Mouse (Mus musculus): ENCODE results near the gene Tgtp2. TPM values are rescaled to one million over a fixed set of nuclear protein-coding genes. Genes with fewer than 3 reads are reported as not detected.

The Tgtp2 gene
- total and polyA plus RNA-seq, 2 experiments from 2014 or later: not detected

DNA sequence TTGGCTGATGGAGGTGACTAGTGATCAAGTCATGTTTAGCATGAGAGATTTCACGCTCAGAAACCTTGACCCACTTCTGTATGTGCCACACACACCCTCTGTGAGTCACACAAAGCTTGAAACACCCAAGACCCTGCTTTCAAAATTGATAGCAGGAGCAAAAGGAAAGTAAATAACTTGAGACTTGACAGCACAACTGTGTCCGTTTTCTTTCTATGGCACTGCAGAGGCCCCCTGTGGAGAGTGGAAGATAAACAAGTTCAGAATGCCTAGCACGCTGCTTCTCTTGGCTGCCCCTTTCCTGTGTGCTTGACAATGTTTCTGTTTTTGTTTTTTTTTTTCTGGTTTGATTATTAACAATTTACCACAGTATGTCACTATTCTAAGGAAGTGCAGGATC, 20.9 kb upstream of the Tgtp2 start:
- TF ChIP-seq CTCF (IDR thresholded peaks at IDR 0.05; ENCODE audit: low read depth): no peak

DNA sequence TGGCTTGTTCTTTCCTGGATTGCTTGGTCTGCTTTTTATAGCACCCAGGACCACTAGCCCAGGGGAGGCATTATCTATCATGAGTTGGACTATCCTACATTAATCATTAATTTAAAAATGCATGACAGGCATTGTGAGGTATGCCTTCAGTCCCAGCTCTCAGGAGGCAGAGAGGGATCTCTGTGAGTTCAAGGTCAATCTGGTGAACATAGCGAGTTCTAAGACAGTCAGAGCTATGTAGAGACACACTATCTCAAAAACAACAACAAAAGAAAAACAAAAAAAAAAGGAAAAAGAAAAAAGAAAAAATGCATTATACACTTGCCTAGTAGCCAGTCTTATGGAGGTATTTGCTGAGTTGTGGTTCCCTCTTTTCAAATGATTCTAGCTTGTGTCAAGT, 20.4 kb upstream of the Tgtp2 start:
- H3K9me3 ChIP-seq (ENCODE audit: low read length): no peaks in the 10 kb centered on the region
- no peak overlapping the region for H3K27ac ChIP-seq (ENCODE audit: low read depth, low read length)
- 83% methylated on average over 1 of the region's 1 CpGs for WGBS
- H3K4me2 ChIP-seq (ENCODE audit: low read depth): no peak overlapping the region
- no peak for TF ChIP-seq CTCF (IDR thresholded peaks at IDR 0.05; ENCODE audit: low read depth)
- no peak overlapping the region for H3K9ac ChIP-seq
- no peak for DNase-seq
- no peak overlapping the region for H3K4me3 ChIP-seq (ENCODE audit: low read depth, low read length)
- no peaks in the 10 kb centered on the region for H3K27me3 ChIP-seq (ENCODE audit: insufficient read depth, low read length)
- no peaks in the 10 kb centered on the region for H3K4me1 ChIP-seq (ENCODE audit: insufficient read depth)
- no peak for ATAC-seq
- no peaks in the 10 kb centered on the region for H3K36me3 ChIP-seq (ENCODE audit: insufficient read depth)

More for the DNA sequence above, 20.9 kb upstream of the Tgtp2 start:
- H3K9me3 ChIP-seq (ENCODE audit: low read length): no peaks in the 10 kb centered on the region
- H3K4me1 ChIP-seq (ENCODE audit: insufficient read depth): no peaks in the 10 kb centered on the region
- no peak overlapping the region for H3K9ac ChIP-seq
- ATAC-seq: no peak
- no peak overlapping the region for H3K27ac ChIP-seq (ENCODE audit: low read depth, low read length)
- no peak for DNase-seq
- H3K4me3 ChIP-seq (ENCODE audit: low read depth, low read length): no peak overlapping the region
- H3K27me3 ChIP-seq (ENCODE audit: insufficient read depth, low read length): no peaks in the 10 kb centered on the region
- H3K4me2 ChIP-seq (ENCODE audit: low read depth): no peak overlapping the region
- 42% methylated on average over 3 of the region's 3 CpGs for WGBS
- no peaks in the 10 kb centered on the region for H3K36me3 ChIP-seq (ENCODE audit: insufficient read depth)

DNA sequence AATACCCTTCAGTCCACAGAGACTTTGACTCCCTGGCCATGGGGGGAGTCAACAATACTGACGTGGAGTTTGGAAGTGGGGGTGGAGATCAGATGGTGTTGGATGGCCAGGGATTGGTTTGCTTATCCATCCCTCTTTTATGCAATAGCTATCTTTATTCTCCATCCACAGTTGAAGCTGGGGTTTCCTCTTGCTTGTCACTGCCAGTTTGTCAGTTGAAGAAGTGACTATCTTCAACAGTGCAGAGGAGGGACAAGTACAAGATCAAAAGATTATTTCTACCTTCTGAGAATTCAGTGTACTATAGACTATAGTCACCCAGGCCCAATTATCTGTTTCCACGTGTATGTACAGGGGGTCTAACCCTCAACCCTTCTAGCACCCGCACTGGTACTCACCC, 19.8 kb upstream of the Tgtp2 start:
- Histone ChIP-seq H3K27ac (ENCODE audit: low read depth, low read length) (no peak overlapping the region), H3K4me2 (ENCODE audit: low read depth) (no peak overlapping the region), H3K4me3 (ENCODE audit: low read depth, low read length) (no peak overlapping the region), H3K9ac (no peak overlapping the region), H3K27me3 (ENCODE audit: insufficient read depth, low read length) (no peaks in the 10 kb centered on the region), H3K4me1 (ENCODE audit: insufficient read depth) (no peaks in the 10 kb centered on the region), H3K36me3 (ENCODE audit: insufficient read depth) (no peaks in the 10 kb centered on the region), H3K9me3 (ENCODE audit: low read length) (no peaks in the 10 kb centered on the region)
- WGBS: 84% methylated on average over 3 of the region's 3 CpGs
- no peak for ATAC-seq
- DNase-seq: no peak
- no peak for TF ChIP-seq CTCF (IDR thresholded peaks at IDR 0.05; ENCODE audit: low read depth)

DNA sequence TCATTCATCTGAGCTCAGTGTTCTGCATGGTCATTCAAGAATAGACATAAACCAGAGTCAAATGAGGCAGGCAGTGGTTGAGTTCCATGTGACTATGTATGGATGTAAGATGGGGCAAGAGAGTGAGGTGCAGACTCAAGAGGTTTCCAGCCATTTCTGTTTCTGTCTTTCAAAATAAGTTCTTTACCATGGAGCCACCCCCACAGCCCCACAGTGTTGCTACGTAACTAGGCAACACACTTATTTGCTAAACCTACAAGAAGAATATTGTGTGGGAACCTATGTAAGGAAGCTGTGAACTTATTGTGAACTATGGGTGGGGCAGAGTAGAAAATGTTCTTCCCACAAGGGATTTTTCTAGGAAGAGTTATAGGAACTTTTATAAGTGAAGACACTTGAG, 19.1 kb upstream of the Tgtp2 start:
- DNase-seq (no peak), ATAC-seq (no peak)
- no peak overlapping the region for H3K4me3 ChIP-seq (ENCODE audit: low read depth, low read length)
- WGBS: 86% methylated on average over 1 of the region's 1 CpGs
- no peaks in the 10 kb centered on the region for H3K9me3 ChIP-seq (ENCODE audit: low read length)
- H3K9ac ChIP-seq: no peak overlapping the region
- H3K4me1 ChIP-seq (ENCODE audit: insufficient read depth): no peaks in the 10 kb centered on the region
- H3K27ac ChIP-seq (ENCODE audit: low read depth, low read length): no peak overlapping the region
- no peaks in the 10 kb centered on the region for H3K36me3 ChIP-seq (ENCODE audit: insufficient read depth)
- no peak for TF ChIP-seq CTCF (IDR thresholded peaks at IDR 0.05; ENCODE audit: low read depth)
- no peak overlapping the region for H3K4me2 ChIP-seq (ENCODE audit: low read depth)
- no peaks in the 10 kb centered on the region for H3K27me3 ChIP-seq (ENCODE audit: insufficient read depth, low read length)

DNA sequence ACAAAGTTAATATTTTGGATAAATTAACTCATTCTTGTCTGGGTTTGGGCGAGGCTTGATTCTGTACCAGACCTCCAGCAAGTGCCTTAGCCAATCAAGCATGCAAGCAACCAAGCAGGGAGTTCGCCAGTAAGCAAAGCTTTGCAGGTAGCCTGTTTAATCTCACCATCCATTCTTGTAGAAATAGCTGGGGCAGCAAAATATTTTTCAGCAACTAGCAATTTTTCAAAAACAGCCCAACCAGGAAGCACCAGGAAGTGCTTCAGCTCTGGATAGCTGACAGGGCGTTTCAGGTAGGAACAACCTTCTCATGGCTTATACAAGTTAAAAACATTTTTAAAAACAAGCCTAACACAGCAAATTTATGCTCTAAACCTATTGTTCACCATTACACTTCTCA, 17.9 kb upstream of the Tgtp2 start:
- no peaks in the 10 kb centered on the region for H3K27me3 ChIP-seq (ENCODE audit: insufficient read depth, low read length)
- H3K27ac ChIP-seq (ENCODE audit: low read depth, low read length): no peak overlapping the region
- no peak for DNase-seq
- H3K9ac ChIP-seq: no peak overlapping the region
- ATAC-seq: no peak
- no peaks in the 10 kb centered on the region for H3K9me3 ChIP-seq (ENCODE audit: low read length)
- 78% methylated on average over 3 of the region's 3 CpGs for WGBS
- H3K4me3 ChIP-seq (ENCODE audit: low read depth, low read length): no peak overlapping the region
- no peaks in the 10 kb centered on the region for H3K4me1 ChIP-seq (ENCODE audit: insufficient read depth)
- H3K36me3 ChIP-seq (ENCODE audit: insufficient read depth): no peaks in the 10 kb centered on the region
- no peak overlapping the region for H3K4me2 ChIP-seq (ENCODE audit: low read depth)
- TF ChIP-seq CTCF (IDR thresholded peaks at IDR 0.05; ENCODE audit: low read depth): no peak

DNA sequence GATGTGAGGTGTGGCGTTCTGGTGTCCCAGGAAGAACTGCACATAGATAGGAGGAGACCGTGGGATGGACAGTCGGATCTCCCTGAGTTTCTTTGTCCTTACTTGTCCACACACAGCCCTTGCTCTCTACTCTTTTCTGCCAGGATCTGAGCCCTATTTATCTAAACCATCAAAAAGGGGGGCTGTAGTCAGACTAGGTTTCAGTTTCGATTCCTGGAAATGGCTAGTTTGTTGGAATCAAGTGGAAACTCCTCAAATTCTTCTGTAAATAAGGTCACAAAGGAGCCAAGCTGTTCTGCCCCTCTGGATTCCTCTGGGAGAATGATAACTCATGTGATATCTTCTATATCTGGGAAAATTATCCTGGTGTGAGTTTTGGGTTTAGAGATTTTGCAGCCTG, 17.4 kb upstream of the Tgtp2 start:
- H3K9ac ChIP-seq: no peak overlapping the region
- 82% methylated on average over 4 of the region's 4 CpGs for WGBS
- no peak overlapping the region for H3K4me3 ChIP-seq (ENCODE audit: low read depth, low read length)
- H3K9me3 ChIP-seq (ENCODE audit: low read length): no peaks in the 10 kb centered on the region
- no peak for ATAC-seq
- no peaks in the 10 kb centered on the region for H3K27me3 ChIP-seq (ENCODE audit: insufficient read depth, low read length)
- H3K4me1 ChIP-seq (ENCODE audit: insufficient read depth): no peaks in the 10 kb centered on the region
- no peak overlapping the region for H3K27ac ChIP-seq (ENCODE audit: low read depth, low read length)
- no peaks in the 10 kb centered on the region for H3K36me3 ChIP-seq (ENCODE audit: insufficient read depth)
- H3K4me2 ChIP-seq (ENCODE audit: low read depth): no peak overlapping the region
- no peak for DNase-seq
- no peak for TF ChIP-seq CTCF (IDR thresholded peaks at IDR 0.05; ENCODE audit: low read depth)

DNA sequence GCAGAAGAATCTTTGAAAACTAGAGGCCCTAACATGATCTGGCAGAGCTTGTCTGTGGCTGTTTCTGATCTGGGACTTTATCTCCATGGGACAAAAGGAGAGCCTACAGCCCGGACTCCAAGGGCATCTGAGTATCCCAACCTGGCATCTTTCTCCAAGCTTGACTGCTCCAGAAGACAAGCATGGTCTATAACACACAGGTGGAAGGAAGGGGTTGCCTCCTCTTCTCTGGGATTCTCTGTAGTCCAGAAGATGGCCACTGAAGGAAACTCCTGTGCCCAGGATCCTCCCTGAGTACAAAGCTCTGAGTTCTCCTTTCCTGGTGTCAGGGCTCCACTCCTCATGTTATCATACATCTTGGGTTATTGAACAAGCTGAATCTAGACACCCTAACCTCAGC, 16.6 kb upstream of the Tgtp2 start:
- no peak for ATAC-seq
- no peaks in the 10 kb centered on the region for H3K36me3 ChIP-seq (ENCODE audit: insufficient read depth)
- no peaks in the 10 kb centered on the region for H3K27me3 ChIP-seq (ENCODE audit: insufficient read depth, low read length)
- H3K9ac ChIP-seq: no peak overlapping the region
- WGBS: 74% methylated on average over 1 of the region's 1 CpGs
- H3K4me1 ChIP-seq (ENCODE audit: insufficient read depth): no peaks in the 10 kb centered on the region
- no peak for TF ChIP-seq CTCF (IDR thresholded peaks at IDR 0.05; ENCODE audit: low read depth)
- no peak overlapping the region for H3K4me2 ChIP-seq (ENCODE audit: low read depth)
- H3K4me3 ChIP-seq (ENCODE audit: low read depth, low read length): no peak overlapping the region
- no peaks in the 10 kb centered on the region for H3K9me3 ChIP-seq (ENCODE audit: low read length)
- no peak for DNase-seq
- no peak overlapping the region for H3K27ac ChIP-seq (ENCODE audit: low read depth, low read length)

DNA sequence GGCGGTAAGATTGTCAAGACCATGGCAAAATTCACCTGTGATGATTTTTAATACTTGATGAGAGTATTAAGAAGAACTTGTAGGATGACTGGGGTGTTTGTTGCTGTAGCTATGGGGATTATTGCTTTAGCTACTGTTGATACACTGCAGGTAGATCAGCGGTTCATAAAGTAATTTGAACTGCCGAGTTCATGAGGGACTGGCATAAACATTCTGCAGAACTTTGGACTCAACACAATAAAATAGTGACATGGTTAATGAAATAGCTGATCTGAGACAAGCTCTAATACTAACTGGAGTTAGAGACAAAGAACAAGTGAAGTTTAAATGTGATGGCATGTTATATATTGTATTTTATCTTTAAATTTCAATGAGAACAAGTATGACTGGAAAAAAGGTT, 14.7 kb upstream of the Tgtp2 start:
- ATAC-seq (no peak), DNase-seq (no peak)
- WGBS: 90% methylated on average over 3 of the region's 3 CpGs
- no peaks in the 10 kb centered on the region for H3K4me1 ChIP-seq (ENCODE audit: insufficient read depth)
- no peak overlapping the region for H3K9ac ChIP-seq
- H3K9me3 ChIP-seq (ENCODE audit: low read length): no peaks in the 10 kb centered on the region
- no peak overlapping the region for H3K4me2 ChIP-seq (ENCODE audit: low read depth)
- no peak for TF ChIP-seq CTCF (IDR thresholded peaks at IDR 0.05; ENCODE audit: low read depth)
- no peak overlapping the region for H3K27ac ChIP-seq (ENCODE audit: low read depth, low read length)
- no peaks in the 10 kb centered on the region for H3K36me3 ChIP-seq (ENCODE audit: insufficient read depth)
- H3K4me3 ChIP-seq (ENCODE audit: low read depth, low read length): no peak overlapping the region
- no peaks in the 10 kb centered on the region for H3K27me3 ChIP-seq (ENCODE audit: insufficient read depth, low read length)
